Mouse (Mus musculus) stomach, postnatal 0 days (tissue): ENCODE data around the gene Tent4a.
A peak's percentile ranks its signal among the peaks of the same experiment; 100 is the strongest.

ENCODE experiments used
- CTCF ChIP-seq: IDR thresholded peaks from 2 replicates; pipeline ENCODE4 v1.5.1; 2016; ENCODE audit warnings: antibody characterized with exemption, low read depth, mild to moderate bottlenecking, moderate library complexity
- EP300 ChIP-seq: optimal IDR thresholded peaks from 2 replicates; pipeline ENCODE3; 2016; ENCODE audit warnings: antibody characterized with exemption

DNA sequence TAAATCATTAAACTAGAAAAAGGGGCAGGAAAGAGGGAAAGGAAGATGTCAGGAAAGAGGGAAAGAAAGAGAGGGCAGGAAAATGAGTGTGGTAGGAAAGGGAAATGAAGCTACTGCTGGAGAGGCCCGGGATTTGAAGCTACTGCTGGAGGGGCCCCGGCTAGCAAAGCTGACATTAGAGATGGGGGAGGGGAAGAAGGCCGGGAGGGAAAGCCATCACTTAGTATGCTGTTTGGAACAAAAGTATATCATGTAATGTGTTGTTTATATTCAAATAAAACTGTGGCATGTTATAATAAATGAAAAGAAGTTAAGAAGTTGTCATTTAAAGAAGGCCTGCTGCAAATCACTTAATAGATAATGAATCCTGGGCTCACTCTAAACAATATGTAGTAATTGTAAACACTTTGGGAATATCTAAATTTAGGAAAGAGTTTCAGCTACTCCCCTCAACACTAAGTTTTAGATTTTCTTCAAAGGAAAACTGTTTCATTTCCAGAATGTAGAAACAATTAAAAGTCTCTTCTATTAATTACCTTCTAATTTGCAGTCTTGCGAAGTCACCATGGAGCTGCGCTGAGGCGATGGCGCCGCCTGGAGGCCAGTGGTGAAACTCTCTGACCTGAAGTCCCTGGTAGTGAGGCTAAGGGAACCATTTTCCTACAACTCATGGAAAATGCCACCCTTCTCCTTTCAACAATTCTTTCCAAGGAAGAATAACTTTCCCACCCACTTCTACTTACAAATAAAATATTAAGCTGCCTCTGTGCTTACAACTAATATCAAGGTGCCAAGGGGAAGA is 74.6 kb downstream of the Tent4a start:
- TF ChIP-seq CTCF: peak; percentile 86
- TF ChIP-seq EP300: no peak
